Mouse (Mus musculus) embryonic facial prominence, embryonic 15.5 days (tissue): ENCODE measurements at regions not wholly inside any gene's neighbourhood (a gene's known extent, or its start where the extent isn't known, plus 50 kb on each side); places are given as distances from the start of the nearest gene placed in this dataset.
A peak's percentile ranks its signal among the peaks of the same experiment; 100 is the strongest.

ENCODE experiments used
- ATAC-seq: fragments of 200-750 bp; cut with Nextera tagmentation; 2 replicates; pipeline ENCODE4 v1.8.0; 2017; ENCODE audit warnings: low read depth, moderate TSS enrichment; ENCODE audit not compliant: insufficient number of reproducible peaks, low FRiP score, low TSS enrichment
- H3K27ac ChIP-seq: fragments of 300-500 bp; sonication (generic); replicated peaks from 2 replicates; pipeline ENCODE4 v1.5.1; 2015; ENCODE audit warnings: mild to moderate bottlenecking, inconsistent platforms
- H3K27me3 ChIP-seq: fragments of 300-500 bp; sonication (generic); 2 replicates; pipeline ENCODE4 v1.6.1; 2015; ENCODE audit warnings: inconsistent platforms
- H3K36me3 ChIP-seq: fragments of 300-500 bp; sonication (generic); 2 replicates; pipeline ENCODE4 v1.6.1; 2015; ENCODE audit warnings: mild to moderate bottlenecking, inconsistent platforms
- H3K4me1 ChIP-seq: fragments of 300-500 bp; sonication (generic); 2 replicates; pipeline ENCODE4 v1.6.1; 2015; ENCODE audit warnings: inconsistent platforms
- H3K4me2 ChIP-seq: fragments of 300-500 bp; sonication (generic); replicated peaks from 2 replicates; pipeline ENCODE4 v1.6.1; 2015; ENCODE audit warnings: mild to moderate bottlenecking, inconsistent platforms
- H3K4me3 ChIP-seq: fragments of 300-500 bp; sonication (generic); replicated peaks from 2 replicates; pipeline ENCODE4 v1.5.1; 2015; ENCODE audit warnings: mild to moderate bottlenecking, inconsistent platforms
- H3K9ac ChIP-seq: fragments of 300-500 bp; sonication (generic); 2 replicates; pipeline ENCODE4 v1.6.1; 2015; ENCODE audit warnings: inconsistent platforms
- H3K9me3 ChIP-seq: fragments of 300-500 bp; sonication (generic); replicated peaks from 2 replicates; pipeline ENCODE4 v1.6.1; 2016; ENCODE audit warnings: inconsistent platforms
- WGBS: fragments of 180-500 bp; shearing (Covaris S2); methylation state at CpG from one replicate; pipeline ENCODE4 v1.1.7; 2015; 5-methylcytosine and 5-hydroxymethylcytosine counted together

GRCm38 (mm10) chr8:92602973-92603372 is 71.1 kb upstream of the Irx6 start:
- H3K9me3 ChIP-seq, result no peaks in the 10 kb centered on the region
- 60% methylated on average over 7 of the region's 7 CpGs for WGBS
- no peaks in the 10 kb centered on the region for H3K4me1 ChIP-seq
- no peak overlapping the region for H3K9ac ChIP-seq
- no peak for ATAC-seq
- no peak overlapping the region for H3K4me3 ChIP-seq
- no peak overlapping the region for H3K27ac ChIP-seq
- H3K4me2 ChIP-seq, result no peak overlapping the region
- H3K36me3 ChIP-seq, result no peaks in the 10 kb centered on the region
- 0 out of 2 replicates have a peak, but pooled peaks cover 3% of the 10 kb centered on the region for H3K27me3 ChIP-seq

GRCm38 (mm10) chr8:92605631-92606030 is 68.5 kb upstream of the Irx6 start:
- 86% methylated on average over 5 of the region's 5 CpGs for WGBS
- peaks cover 11% of the 10 kb centered on the region for H3K4me1 ChIP-seq
- H3K9me3 ChIP-seq, result no peaks in the 10 kb centered on the region
- H3K36me3 ChIP-seq, result no peaks in the 10 kb centered on the region
- H3K9ac ChIP-seq, result no peak overlapping the region
- H3K4me3 ChIP-seq, result no peak overlapping the region
- ATAC-seq, result no peak
- H3K27me3 ChIP-seq, result no peaks in the 10 kb centered on the region
- no peak overlapping the region for H3K27ac ChIP-seq
- no peak overlapping the region for H3K4me2 ChIP-seq

- no peak for ATAC-seq
- no peaks in the 10 kb centered on the region for H3K36me3 ChIP-seq
- no peak overlapping the region for H3K4me3 ChIP-seq
- no peaks in the 10 kb centered on the region for H3K9me3 ChIP-seq
- peaks cover 15% of the 10 kb centered on the region for H3K4me1 ChIP-seq
- no peak overlapping the region for H3K9ac ChIP-seq
- WGBS, result 67% methylated on average over 6 of the region's 6 CpGs
- no peak overlapping the region for H3K4me2 ChIP-seq
- no peak overlapping the region for H3K27ac ChIP-seq
- H3K27me3 ChIP-seq, result 0 out of 2 replicates have a peak, but pooled peaks cover 2% of the 10 kb centered on the region
These were observed 66.5 kb upstream of the Irx6 start for GRCm38 (mm10) chr8:92607604-92608003.

GRCm38 (mm10) chr8:92609908-92610307 is 64.2 kb upstream of the Irx6 start:
- Histone ChIP-seq H3K36me3 (no peaks in the 10 kb centered on the region), H3K4me1 (peaks cover 19% of the 10 kb centered on the region), H3K4me3 (no peak overlapping the region), H3K9me3 (no peaks in the 10 kb centered on the region), H3K27me3 (0 out of 2 replicates have a peak, but pooled peaks cover 2% of the 10 kb centered on the region), H3K4me2 (no peak overlapping the region), H3K27ac (no peak overlapping the region), H3K9ac (no peak overlapping the region)
- WGBS, result 69% methylated on average over 2 of the region's 2 CpGs
- no peak for ATAC-seq

GRCm38 (mm10) chr8:92610487-92611059 is 63.5 kb upstream of the Irx6 start:
- 40% methylated on average over 6 of the region's 6 CpGs for WGBS
- Histone ChIP-seq H3K9ac (no peak overlapping the region), H3K27ac (no peak overlapping the region), H3K4me1 (peaks cover 19% of the 10 kb centered on the region), H3K4me3 (no peak overlapping the region), H3K9me3 (no peaks in the 10 kb centered on the region), H3K27me3 (peaks cover 2% of the 10 kb centered on the region; the same call in 1 of the 2 replicates), H3K36me3 (no peaks in the 10 kb centered on the region), H3K4me2 (no peak overlapping the region)
- no peak for ATAC-seq

- Histone ChIP-seq H3K9me3 (no peaks in the 10 kb centered on the region), H3K4me3 (no peak overlapping the region), H3K27ac (no peak overlapping the region), H3K36me3 (no peaks in the 10 kb centered on the region), H3K9ac (no peak overlapping the region), H3K27me3 (peaks cover 2% of the 10 kb centered on the region; the same call in 1 of the 2 replicates), H3K4me2 (peak overlapping the region; percentile 10; the same call in 1 of the 2 replicates), H3K4me1 (peaks cover 34% of the 10 kb centered on the region)
- ATAC-seq, result no peak
- WGBS, result 16% methylated on average over 4 of the region's 4 CpGs
These were observed 60.6 kb upstream of the Irx6 start for GRCm38 (mm10) chr8:92613486-92613885.

GRCm38 (mm10) chr8:92616341-92617115 is 57.6 kb upstream of the Irx6 start:
- no peaks in the 10 kb centered on the region for H3K9me3 ChIP-seq
- 36% methylated on average over 10 of the region's 10 CpGs for WGBS
- H3K4me2 ChIP-seq, result no peak overlapping the region
- peaks cover under 1% of the 10 kb centered on the region; the same call in 1 of the 2 replicates for H3K27me3 ChIP-seq
- no peak overlapping the region for H3K9ac ChIP-seq
- peaks cover 20% of the 10 kb centered on the region for H3K4me1 ChIP-seq
- no peaks in the 10 kb centered on the region for H3K36me3 ChIP-seq
- ATAC-seq, result no peak
- H3K27ac ChIP-seq, result no peak overlapping the region
- no peak overlapping the region for H3K4me3 ChIP-seq

- no peak overlapping the region for H3K9ac ChIP-seq
- peak; percentile 54; the same call in 1 of the 2 replicates for ATAC-seq
- no peak overlapping the region for H3K4me2 ChIP-seq
- no peak overlapping the region for H3K4me3 ChIP-seq
- H3K9me3 ChIP-seq, result no peaks in the 10 kb centered on the region
- H3K36me3 ChIP-seq, result no peaks in the 10 kb centered on the region
- peaks cover 19% of the 10 kb centered on the region for H3K4me1 ChIP-seq
- 29% methylated on average over 14 of the region's 14 CpGs for WGBS
- no peak overlapping the region for H3K27ac ChIP-seq
- no peaks in the 10 kb centered on the region; the same call in 1 of the 2 replicates for H3K27me3 ChIP-seq
These were observed 55.8 kb upstream of the Irx6 start for GRCm38 (mm10) chr8:92618281-92618680.
